Mouse (Mus musculus) stomach, postnatal 0 days (tissue): ENCODE measurements around the gene Cemip2.

Experiments
- CTCF ChIP-seq: IDR thresholded peaks from 2 replicates; pipeline ENCODE4 v1.5.1; 2016; ENCODE audit warnings: antibody characterized with exemption, low read depth, mild to moderate bottlenecking, moderate library complexity
- EP300 ChIP-seq: optimal IDR thresholded peaks from 2 replicates; pipeline ENCODE3; 2016; ENCODE audit warnings: antibody characterized with exemption

DNA sequence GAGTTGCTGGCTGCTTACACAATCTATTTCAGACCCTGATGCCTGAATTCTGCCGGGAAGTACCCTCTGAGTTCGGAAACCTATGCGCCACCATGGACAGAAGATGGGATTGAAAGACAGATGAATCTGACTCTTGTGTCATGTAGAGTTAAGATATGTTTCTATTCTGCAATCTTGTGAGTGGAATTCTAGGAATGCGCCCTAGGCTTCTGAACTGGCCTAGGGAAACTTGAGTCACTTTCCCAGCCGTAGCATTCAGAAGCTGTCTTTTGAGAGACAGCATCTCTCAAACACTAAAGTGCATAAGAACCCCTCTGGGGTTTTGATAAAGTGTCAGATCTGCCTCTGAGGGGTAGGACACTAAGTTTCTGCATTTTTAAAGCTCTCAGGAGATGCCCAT lies 46.3 kb upstream of the Cemip2 start:
- TF ChIP-seq EP300 (no peak), CTCF (no peak)
